Mouse (Mus musculus): Measurements from ENCODE around the gene Serpine2.

Gene Serpine2

DNA sequence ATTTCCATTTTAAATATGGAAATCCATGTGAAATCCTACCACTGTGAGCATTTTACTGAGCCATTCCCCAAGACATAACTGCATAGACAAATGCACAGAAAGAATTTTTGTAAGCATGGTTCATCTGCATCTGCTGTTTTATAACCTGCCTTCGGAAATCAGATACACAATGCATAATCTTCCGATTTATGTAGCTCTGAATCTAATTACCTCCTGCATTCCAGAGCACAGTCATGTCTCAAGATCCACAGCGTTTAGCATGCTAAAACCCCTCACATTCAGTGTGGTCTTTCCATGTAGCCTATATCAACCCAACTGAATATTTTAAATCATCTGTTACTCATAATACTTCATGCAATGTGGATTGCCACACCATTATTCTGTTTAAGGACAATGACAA lies 51.5 kb downstream of the Serpine2 start:
- DNase-seq, result no peak

DNA sequence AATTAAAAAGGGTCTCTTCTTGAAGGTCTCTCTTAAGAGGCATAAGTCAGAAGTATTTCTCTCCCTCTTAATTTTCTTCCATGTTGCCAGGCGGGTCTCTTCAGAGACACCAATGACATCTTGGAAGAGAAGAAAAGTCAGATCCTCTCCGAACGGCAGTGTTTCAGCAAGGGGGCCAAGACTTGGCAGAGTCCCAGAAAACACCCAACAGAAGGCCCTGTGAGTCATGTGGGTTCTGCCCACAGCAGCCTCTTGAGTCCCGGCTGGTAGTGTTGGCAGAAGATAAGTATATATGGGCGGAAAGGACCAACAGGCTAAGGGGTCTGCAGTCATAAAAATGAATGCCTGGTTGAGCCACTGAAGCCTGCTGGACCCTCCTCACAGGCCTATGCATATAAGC lies 54.1 kb downstream of the Serpine2 start:
- no peak for DNase-seq

DNA sequence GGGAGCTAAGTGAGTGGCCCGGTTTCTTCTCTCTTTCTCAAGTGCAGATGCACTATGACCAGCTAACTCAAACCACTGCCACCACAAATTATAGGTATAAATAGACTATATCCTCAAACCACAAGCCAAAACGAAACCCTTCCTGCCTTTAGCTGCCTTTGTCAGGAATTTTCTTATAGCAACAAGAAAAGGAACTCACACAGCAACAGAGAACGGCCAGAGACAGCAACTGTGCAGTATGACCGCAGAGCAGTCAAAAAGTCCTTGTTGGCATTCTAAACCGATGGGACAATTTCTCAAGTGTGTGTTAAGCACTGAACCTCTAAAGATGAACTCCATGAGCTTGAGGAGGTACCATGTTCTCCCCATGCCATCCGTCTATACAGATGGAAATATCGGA lies 57.4 kb downstream of the Serpine2 start:
- DNase-seq, result no peak

DNA sequence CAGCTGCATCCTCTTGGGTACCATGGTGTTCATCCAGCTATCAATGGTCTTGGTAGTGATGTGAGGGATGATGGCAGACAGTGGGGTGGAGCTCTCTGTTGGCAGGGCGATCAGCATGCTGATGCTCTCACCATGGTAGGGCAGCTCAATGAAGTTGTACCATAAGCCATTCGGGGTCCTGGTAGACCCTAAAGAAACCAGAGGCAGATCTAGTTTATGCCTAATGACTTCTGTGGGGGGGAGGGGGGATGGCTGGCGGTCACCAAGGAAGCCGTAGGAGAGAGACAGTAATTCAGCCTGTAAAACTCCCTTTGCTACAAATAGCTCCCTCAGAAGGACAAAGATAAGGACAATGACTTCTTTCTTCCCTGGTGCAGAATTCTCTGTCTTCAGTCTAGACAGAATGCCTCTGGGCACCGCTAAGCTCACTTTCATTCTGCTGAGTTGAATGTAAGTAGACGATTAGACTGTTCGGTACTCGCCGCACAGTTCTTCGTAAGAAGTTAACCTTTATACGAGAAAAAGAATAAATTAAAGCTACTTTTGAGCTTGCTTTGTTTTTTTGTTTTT lies 58.0 kb downstream of the Serpine2 start:
- DNase-seq, result no peak

DNA sequence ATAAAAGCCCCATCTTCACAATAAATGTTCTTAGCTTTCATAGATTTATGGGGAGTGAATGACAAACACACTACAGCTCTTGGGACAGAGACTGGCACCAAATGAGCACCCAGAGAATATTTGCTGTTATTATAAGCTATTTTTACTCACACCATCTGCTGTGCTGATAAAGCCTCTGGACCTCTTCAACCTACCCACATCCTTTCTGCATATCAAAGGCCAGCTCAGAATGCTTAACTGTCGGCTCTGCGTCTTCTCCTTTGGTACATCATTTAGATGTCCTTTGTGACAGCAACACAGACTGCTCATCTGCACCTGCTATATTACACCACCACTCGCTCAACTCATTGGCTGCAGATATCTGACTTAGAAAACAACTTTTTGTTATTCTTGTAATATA lies 63.9 kb downstream of the Serpine2 start:
- DNase-seq, result no peak

DNA sequence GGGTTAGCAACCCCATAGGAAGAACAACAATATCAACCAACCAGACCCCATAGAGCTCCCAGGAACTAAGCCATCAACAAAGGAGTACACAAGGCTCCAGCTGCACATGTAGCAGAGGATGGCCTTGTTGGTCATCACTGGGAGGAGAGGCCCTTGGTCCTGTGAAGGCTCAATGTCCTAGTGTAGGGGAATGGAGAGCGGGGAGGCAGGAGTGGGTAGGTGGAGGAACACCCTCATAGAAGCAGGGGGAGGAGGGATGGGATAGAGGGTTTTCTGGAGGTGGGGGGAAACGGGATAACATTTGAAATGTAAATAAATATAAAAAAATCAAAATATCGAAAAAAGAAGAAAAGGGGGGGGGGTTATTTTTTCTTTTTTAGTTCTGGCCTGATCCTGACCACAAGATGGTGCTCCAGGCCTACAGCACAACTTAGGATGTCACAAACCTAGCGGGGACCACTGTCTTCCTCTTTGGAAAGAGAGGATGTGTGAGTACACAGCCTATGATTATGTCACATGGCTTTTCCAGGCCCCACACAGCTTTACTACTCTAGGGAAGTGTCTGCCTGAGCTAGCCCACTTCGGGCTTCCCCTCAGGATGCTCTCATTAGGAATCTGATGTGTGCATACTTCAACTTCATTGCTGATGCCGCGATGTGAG lies 74.6 kb downstream of the Serpine2 start:
- DNase-seq, result peak; percentile 27

DNA sequence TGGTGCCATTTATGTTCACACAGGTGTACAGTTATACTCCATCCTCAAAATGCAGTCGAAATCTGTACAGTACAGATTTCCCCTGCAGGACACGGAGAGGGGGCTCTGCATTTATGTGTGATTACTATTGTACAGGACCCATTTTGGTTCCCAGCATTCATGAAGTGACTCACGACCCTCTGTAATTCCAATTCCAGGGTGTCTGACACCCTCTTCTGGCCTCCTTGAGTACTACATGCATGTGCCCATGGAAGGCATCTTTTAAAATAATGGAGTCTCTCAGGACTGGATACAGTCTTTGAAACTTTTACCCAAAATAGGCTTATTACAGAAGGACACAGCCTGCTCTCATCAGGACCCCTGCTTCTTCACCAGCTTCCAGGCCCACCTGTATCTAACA lies 78.5 kb downstream of the Serpine2 start:
- no peak for DNase-seq

DNA sequence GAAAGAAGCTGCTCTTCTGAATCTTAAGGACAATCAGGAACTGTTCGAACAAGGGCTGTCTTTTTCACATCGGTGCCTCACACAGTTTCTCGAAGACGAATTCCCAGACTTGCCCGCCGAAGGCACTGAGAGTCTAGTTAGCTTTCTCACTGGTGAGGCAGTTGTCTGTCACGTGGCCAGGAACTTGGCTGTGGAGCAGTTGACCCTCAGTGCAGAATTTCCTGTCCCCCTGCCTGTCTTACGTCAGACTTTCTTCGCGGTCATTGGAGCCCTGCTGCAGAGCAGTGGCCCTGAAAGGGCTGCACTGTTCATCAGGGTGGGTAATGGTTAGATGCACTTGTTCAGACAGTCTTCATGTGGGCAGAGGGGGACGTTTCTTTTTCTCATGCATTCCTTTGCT lies 83.0 kb downstream of the Serpine2 start:
- DNase-seq, result no peak

DNA sequence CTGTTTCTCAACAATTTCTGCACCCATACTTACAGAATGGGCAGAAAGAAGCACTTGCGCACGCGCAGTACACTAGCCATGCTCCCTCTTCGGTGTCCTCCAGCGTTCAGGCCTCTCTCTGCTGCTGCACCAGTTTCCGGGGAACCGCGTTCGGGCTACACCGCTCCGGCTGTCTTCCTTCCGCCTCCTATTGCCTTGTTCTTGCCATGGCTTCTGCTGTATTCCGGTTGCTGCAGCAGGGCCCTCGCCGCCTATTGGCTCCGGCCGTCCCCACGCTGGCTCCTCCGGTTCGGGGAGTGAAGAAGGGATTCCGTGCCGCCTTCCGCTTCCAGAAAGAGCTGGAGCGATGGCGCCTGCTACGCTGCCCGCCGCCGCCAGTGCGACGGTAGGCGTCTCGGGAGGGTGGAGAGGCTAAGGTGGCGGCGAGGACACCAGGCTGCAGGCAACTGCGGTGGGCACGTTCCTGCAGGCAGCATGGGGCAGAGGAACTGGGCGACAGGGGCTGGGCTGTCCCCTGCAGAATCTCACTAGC lies 85.0 kb downstream of the Serpine2 start, which contains the start of the genes Mrpl44 and Wdfy1:
Mrpl44 (plus strand) TSS at position 92 of the 532 bp plus-strand sequence.
Wdfy1 (minus strand) TSS at position 217 of the 532 bp plus-strand sequence.
- peak; percentile 97 for DNase-seq

DNA sequence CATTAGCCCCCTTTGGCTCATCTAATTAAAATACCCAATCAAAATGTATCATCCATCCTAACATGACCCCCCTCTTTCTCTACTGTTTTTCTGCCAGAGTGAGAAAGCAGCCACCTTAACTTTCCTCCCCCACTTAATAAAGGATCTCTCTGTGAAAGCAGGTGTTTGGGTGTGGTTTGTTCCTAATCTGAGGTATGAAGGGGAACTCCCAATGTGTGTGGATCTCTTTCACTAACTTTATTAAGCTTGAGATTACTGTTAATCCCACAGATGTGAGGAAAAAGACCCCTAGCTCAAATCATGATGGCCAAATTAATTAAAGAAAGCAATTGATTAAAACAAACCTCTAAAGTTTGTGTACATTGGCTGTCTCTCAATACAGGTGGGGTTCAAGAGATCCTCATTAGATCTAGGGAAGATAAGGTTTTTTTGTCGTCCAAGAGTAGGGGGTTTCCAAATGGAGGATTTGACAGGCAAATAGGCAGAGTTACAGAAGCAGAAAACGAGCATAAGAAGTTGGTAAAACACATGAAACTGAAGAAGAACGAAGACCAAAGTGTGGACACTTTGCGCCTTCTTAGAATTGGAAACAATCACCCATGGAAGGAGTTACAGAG lies 86.7 kb downstream of the Serpine2 start:
- DNase-seq, result no peak

DNA sequence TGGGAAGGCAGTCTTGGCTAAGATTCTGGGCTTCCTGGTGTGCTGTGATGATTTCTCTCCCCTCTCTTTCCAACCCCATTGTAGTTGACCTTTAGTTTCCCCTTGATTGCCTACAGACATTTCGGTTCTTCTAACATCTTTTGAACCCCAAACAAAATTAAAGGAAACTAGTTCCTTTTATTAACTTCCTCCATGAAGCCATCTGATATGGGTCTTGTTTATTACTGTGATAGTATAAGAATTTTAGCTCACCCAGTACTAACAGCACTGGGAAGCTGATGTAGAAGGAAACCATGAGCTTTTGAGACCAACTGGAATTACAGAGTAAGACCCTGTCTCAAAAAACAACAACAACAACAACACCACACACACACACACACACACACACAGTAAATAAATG lies 92.7 kb downstream of the Serpine2 start:
- no peak for DNase-seq

DNA sequence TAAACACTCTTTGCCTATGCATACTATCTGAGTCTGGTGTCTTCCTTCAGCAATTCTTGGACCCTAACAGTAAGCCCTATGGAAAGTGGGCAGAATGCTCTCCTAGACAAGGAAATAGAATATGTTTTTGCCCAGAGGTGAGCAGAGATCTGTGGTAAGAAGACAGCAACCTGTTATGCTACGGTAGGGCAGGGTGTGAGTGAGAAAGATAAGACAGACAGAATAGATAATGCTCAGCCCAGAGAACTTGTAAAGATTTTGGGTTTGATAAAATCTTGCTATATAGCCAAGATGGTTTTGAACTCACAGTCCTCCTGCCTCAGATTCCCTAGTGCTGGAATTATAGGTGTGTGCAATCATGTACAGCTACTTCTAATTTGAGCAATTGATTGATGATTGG lies 96.5 kb downstream of the Serpine2 start:
- no peak for DNase-seq

DNA sequence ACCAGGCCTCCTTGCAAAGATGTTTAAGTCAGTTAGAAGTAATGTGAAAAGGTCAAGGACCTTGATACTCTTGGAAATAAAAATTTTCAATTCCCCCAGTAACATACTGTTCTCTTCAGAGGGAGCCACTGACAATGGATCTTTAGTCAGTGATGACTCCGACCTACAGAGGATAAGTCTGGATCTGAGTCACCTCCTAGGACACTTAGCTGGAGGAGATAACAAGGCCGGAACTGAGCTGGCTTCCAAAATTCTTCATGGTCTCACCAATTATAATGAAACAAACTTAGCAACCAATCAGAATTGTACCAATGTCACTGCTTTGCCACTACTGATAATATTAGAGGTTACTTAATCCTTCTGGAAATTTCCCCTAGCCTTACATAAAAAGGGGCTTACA lies 96.9 kb downstream of the Serpine2 start:
- DNase-seq, result no peak

DNA sequence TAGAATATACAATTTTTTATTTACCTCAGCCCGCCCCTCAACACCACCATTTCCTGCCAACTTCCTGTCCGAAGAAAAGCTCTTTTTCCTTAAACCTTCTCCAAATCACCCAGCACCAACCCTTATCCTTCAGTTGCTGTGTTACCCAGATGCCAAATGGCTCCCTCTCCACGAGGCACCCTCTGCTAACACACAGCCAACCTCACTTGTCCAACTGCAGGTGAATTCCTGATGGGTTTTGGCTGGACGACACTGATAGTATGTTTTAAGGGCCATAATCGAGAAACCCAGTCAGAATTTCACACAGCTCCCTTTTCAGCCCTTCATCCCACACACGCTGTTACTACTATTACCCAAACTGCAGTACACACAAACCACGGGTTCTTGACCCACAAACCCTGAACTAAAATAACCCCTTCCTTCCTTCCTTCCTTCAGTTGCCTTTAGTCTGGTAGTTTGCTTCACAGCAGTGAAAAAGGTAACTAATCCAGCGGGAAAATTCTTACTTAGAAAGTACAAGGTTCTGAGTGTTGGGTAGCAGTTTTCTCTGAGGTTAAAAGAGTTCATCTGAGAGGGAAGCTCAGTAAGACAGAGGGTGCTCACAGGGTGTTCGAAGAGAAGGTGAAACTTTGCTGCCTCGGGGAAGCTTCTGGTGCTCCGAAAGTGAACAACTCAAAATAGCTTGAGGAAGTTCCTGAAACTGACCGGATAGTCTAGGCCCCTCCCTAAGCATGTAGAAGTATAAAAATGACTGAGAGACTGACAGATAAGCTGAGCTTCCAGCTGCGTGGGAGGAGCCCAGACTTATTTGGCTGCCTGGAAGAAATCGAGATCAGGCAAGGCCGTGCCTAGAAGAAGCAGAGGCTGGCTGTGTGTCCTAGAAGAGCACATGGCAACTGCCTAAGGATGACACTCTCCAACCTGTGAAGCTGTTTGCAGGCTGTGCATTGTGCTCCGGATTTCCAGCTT lies 98.4 kb downstream of the Serpine2 start:
- no peak for DNase-seq

DNA sequence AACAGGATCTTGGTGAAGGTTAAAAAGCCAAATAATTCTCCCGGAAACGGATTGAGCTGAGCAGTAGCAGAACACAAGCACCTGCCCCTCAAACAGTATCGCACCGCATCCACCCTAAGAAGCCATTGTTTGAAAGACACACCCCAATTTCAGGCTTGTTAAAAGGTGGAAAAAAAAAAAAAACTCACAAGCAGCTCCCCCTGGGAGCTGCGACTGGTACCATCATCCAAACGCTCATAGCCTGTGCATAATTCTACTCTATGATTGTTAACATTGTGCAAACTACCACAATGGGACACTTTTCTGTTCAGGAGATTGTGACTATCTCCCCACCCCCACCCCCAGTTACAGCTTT lies 99.1 kb downstream of the Serpine2 start:
- no peak for DNase-seq

DNA sequence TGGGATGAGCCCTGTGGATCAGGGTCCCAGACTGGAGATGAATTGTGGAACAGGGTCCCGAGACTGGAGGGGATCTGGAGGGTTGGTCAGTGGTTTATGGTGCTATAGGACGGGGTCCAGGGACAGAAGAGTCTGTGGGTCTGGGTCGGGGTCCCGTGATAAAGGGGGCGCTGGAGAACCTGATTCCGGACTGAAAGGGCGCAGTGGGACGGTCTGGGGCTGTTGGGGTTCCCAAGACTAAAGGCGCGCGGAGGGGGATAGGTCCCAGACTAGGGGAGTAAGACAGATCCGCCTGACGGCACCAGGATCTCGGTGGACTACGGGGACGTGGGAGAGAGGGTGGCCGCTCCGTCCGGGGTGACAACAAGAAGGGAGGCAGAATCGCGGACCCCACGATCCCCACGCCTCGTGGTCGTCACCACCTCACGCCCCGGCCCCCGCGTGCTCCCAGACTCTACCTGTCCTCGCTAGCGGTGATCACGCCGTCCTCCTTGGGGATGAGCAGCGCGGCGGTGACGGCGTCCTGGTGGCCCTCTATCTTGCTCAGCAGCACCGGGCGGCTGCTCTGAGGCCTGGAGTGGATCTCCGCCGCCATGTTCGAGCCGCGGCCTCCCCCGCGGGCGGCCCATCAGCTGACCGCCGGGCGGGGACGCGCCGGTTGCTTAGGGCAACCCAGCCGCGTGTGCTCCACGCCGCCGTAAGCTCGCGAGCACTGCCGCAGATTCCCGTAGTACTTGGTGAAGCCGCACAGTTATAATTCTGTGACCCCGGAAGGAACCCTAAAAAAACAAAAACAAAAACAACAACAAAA lies 99.7 kb downstream of the Serpine2 start:
- peak; percentile 87 for DNase-seq

DNA sequence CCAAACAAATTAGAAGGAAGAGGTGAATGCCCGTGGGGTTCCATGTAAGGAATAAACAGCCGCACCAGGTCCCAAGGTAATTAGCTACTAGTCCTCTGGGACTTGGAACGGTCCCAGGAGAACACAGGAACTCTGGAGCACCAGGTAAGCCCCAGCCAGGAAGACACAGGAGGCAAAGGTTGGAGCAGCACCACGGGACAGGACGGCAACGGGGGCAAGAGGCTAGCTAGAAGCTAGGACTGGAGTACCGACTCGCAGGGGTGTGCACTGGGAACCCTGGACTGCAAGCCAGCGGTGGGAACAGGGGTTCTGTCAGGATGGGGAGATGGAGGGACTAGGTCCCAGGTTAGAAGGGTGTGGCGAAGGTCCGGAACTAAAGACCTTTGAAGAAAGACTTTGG lies 100.3 kb downstream of the Serpine2 start:
- DNase-seq, result no peak

DNA sequence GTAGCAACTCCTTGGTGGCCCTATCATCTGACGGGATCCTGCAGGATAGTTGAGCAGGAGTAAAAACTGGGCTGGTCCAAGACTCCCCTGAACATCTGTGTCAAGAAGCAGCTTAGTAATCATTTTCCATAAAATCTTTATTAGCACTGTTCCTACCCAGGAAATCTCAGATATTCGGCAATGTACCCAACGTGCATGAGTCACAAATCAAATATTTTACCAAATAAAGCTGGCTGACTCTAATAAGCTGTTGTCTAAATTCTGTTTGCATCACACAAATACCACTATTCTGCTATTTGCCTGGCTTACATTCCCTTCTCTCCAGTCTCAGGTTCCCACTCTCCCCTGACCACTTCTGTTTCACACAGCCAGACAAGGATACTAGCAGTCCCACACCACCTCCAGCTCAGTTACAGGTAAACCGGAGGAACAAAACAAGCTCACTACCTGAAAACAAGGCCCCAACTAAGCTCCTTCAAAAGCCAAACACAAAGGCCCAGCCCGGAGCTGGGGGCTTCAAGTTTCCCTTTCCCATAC lies 101.5 kb downstream of the Serpine2 start:
- no peak for DNase-seq

DNA sequence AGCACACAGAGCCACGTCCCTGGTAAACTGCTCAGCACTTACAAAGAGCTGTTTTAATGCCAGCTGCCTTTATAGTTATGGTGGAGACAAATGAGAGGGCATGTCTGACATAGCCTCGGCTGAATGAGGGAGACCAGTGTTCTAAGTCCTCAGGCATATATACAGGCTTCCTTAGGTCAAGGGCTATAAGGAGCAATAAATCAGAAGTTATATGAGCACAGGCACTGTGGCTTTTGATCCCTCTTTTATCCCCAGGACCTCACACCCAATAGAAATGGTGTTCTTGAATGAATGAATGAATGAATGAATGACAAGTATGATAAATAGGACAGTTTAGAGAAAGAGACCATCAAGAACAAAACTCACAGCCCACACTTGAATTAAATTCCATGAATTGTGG lies 102.0 kb downstream of the Serpine2 start:
- DNase-seq, result no peak

DNA sequence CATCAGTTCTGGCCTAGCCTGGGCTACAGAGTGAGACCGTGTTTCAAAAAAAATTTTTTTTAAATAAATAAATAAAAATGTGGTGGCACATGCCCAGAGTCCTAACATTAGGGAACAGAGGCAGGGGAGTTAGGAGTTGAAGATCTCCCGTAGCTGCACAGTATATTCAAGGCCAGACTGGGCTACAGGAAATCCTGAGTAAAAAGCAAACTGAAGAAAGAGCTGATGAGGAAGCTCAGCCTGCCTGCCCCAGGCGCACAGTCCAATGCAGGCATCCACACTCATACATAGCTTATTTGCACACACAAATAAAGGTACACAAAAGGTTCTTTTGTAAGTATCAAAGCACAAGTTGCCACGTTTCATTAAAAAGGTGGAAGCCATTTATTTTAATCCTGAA lies 103.4 kb downstream of the Serpine2 start:
- no peak for DNase-seq

DNA sequence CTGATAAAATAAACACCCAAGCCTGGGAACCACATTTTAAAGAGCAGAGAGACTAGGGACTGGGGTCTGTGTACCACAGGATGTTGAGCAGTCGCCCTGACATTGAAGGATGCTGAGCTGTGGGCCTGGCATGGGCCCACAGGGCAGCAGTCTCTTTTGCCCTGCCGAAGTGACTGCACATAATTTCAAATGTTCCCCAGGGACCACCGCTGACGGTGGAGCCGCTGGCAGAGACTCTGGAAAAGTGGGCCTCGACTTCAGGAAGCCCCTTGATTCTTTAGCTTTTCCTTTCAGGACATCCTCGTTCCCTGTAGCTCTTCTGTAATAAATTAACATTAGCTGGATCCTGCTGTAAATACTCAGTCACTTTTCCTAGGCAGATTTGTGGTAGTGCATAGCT lies 103.8 kb downstream of the Serpine2 start:
- DNase-seq, result no peak

DNA sequence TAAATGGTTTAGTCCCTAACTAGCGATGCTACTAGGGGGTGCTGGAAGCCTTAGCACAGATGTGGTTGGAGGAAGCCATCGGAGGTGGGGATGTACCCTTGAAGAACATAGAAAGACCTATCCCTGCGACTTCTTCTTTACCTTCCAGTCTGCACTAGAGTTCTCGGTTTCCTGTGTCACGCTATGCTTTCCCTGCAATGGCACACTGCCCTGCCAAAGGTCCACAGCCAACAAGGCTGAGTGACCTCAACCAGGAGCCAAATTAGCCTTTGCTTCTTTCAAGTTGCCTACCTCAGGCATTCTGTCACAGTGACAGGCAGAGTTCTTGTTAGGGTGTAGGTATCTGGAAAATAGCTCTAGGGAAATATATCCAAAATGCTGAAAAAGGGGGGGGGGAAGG lies 104.6 kb downstream of the Serpine2 start:
- no peak for DNase-seq
